Comparison of ENCODE assay signal across 27 mouse cellular contexts in genomic region chr17:27996320-27996719, GRCm38 (mm10).
DNase-seq lines count a peak whose midpoint lies in the region; ATAC-seq and TF ChIP-seq lines count a peak whose summit lies in the region.
"Had no signal": no experiment of that assay in that cellular context is flagged by ENCODE, and none has a peak within 500 bp of the region (broad histone marks: within the 10 kb centered on the region; RNA-seq: fewer than 3 reads in every experiment).

No protein-coding gene starts in this region.

- WGBS in intestine, embryonic 16.5 days = 61% methylated on average over 4 of the region's 4 CpGs
- 30% methylated on average over 4 of the region's 4 CpGs for WGBS in large intestine, adult 2 months
- 88% methylated on average over 4 of the region's 4 CpGs for WGBS in hindbrain, embryonic 11.5 days
- WGBS in hindbrain, embryonic 14.5 days = 87% methylated on average over 4 of the region's 4 CpGs

- H3K27me3 ChIP-seq in megakaryocyte, embryonic 14.5 days (replicated peaks) = no peaks in the 10 kb centered on the region
- H3K27me3 ChIP-seq in intestine, embryonic 16.5 days (replicated peaks; ENCODE audit: control insufficient read depth, insufficient read depth, low read length) = no peaks in the 10 kb centered on the region
- no peaks in the 10 kb centered on the region for H3K27me3 ChIP-seq in hindbrain, embryonic 11.5 days (ENCODE audit: control insufficient read depth, insufficient read depth, low read length)
- no peaks in the 10 kb centered on the region for H3K27me3 ChIP-seq in hindbrain, embryonic 14.5 days (ENCODE audit: control insufficient read depth, insufficient read depth, low read length)
- H3K27me3 ChIP-seq: embryonic facial prominence, embryonic 13.5 days; forebrain, embryonic 12.5 days; forebrain, embryonic 15.5 days; heart, embryonic 13.5 days; hindbrain, embryonic 13.5 days had no signal

- no peak overlapping the region for H3K27ac ChIP-seq in layer of hippocampus, adult 2 months
- H3K27ac ChIP-seq in intestine, embryonic 16.5 days (ENCODE audit: low read length) = no peak overlapping the region
- H3K27ac ChIP-seq in hindbrain, embryonic 11.5 days (ENCODE audit: low read depth, low read length) = no peak overlapping the region
- H3K27ac ChIP-seq in hindbrain, embryonic 14.5 days = no peak overlapping the region
- H3K27ac ChIP-seq: embryonic facial prominence, embryonic 10.5 days; embryonic facial prominence, embryonic 13.5 days; forebrain, embryonic 12.5 days; forebrain, embryonic 15.5 days; heart, embryonic 13.5 days; hindbrain, embryonic 13.5 days; hindbrain, postnatal 0 days had no signal

- peaks cover 80% of the 10 kb centered on the region for H3K36me3 ChIP-seq in megakaryocyte, embryonic 14.5 days (replicated peaks; ENCODE audit: low read length)
- 0 out of 2 replicates have a peak, but pooled peaks cover 3% of the 10 kb centered on the region for H3K36me3 ChIP-seq in intestine, embryonic 16.5 days (ENCODE audit: control insufficient read depth, insufficient read depth, low read length)
- H3K36me3 ChIP-seq in hindbrain, embryonic 11.5 days (ENCODE audit: control insufficient read depth, insufficient read depth, low read length) = 0 out of 2 replicates have a peak, but pooled peaks cover 4% of the 10 kb centered on the region
- peaks cover 61% of the 10 kb centered on the region for H3K36me3 ChIP-seq in hindbrain, embryonic 14.5 days (replicated peaks; ENCODE audit: control insufficient read depth, insufficient read depth)

- no peak overlapping the region for H3K4me2 ChIP-seq in intestine, embryonic 16.5 days (ENCODE audit: low read depth, low read length)
- no peak overlapping the region for H3K4me2 ChIP-seq in hindbrain, embryonic 11.5 days (replicated peaks; ENCODE audit: low read depth, low read length)
- no peak overlapping the region for H3K4me2 ChIP-seq in hindbrain, embryonic 14.5 days (replicated peaks)
- H3K4me2 ChIP-seq: embryonic facial prominence, embryonic 13.5 days; forebrain, embryonic 12.5 days; forebrain, embryonic 15.5 days; heart, embryonic 13.5 days; hindbrain, embryonic 13.5 days had no signal

- peaks cover 3% of the 10 kb centered on the region; the same call in 1 of the 2 replicates for H3K9me3 ChIP-seq in megakaryocyte, embryonic 14.5 days
- no peaks in the 10 kb centered on the region for H3K9me3 ChIP-seq in intestine, embryonic 16.5 days (ENCODE audit: control insufficient read depth, low read length)
- no peaks in the 10 kb centered on the region for H3K9me3 ChIP-seq in hindbrain, embryonic 11.5 days (ENCODE audit: control insufficient read depth, low read length)
- no peaks in the 10 kb centered on the region for H3K9me3 ChIP-seq in hindbrain, embryonic 14.5 days (ENCODE audit: control insufficient read depth, low read length)
- H3K9me3 ChIP-seq: embryonic facial prominence, embryonic 10.5 days; embryonic facial prominence, embryonic 13.5 days; forebrain, embryonic 12.5 days; forebrain, embryonic 15.5 days; heart, embryonic 13.5 days; hindbrain, embryonic 13.5 days had no signal

- peaks cover 88% of the 10 kb centered on the region for H3K4me1 ChIP-seq in megakaryocyte, embryonic 14.5 days
- 0 out of 2 replicates have a peak, but pooled peaks cover 6% of the 10 kb centered on the region for H3K4me1 ChIP-seq in intestine, embryonic 16.5 days (ENCODE audit: control insufficient read depth, insufficient read depth, low read length)
- no peaks in the 10 kb centered on the region for H3K4me1 ChIP-seq in hindbrain, embryonic 11.5 days (replicated peaks; ENCODE audit: control insufficient read depth, insufficient read depth, low read length)
- no peaks in the 10 kb centered on the region for H3K4me1 ChIP-seq in hindbrain, embryonic 14.5 days (replicated peaks; ENCODE audit: control insufficient read depth, insufficient read depth, low read length)

- no peak overlapping the region for H3K9ac ChIP-seq in intestine, embryonic 16.5 days (ENCODE audit: low read depth, low read length)
- H3K9ac ChIP-seq in hindbrain, embryonic 11.5 days (ENCODE audit: low read depth, low read length) = no peak overlapping the region
- no peak overlapping the region for H3K9ac ChIP-seq in hindbrain, embryonic 14.5 days
- H3K9ac ChIP-seq: embryonic facial prominence, embryonic 13.5 days; forebrain, embryonic 12.5 days; forebrain, embryonic 15.5 days; heart, embryonic 13.5 days; hindbrain, embryonic 13.5 days had no signal

- no peak for DNase-seq in layer of hippocampus, adult 2 months (ENCODE audit: low spot score in 2 of 2)
- no peak for DNase-seq in layer of hippocampus, postnatal 14 days (ENCODE audit: low spot score in 2 of 2)
- peak; percentile 40 for DNase-seq in large intestine, adult 2 months (ENCODE audit: low read depth, low spot score)
- no peak for DNase-seq in hindbrain, embryonic 11.5 days (ENCODE audit: low spot score)
- no peak for DNase-seq in hindbrain, embryonic 14.5 days (ENCODE audit: low spot score)
- DNase-seq: adrenal gland, adult 2 months; adrenal gland, postnatal 14 days; cerebellum, adult 11-12 months; cerebellum, adult 8-10 months; cerebellum, postnatal 10 days; cerebellum, postnatal 36 days; embryo, embryonic 11 days; gastrocnemius, postnatal 10 days; gastrocnemius, postnatal 36 days; heart, postnatal 14 days had no signal

- ATAC-seq in megakaryocyte, adult 5-6 weeks (ENCODE audit: poor library complexity, severe bottlenecking) = no peak
- ATAC-seq in intestine, embryonic 16.5 days = peak; percentile 80
- ATAC-seq in hindbrain, embryonic 11.5 days (ENCODE audit: low FRiP score) = no peak
- no peak for ATAC-seq in hindbrain, embryonic 14.5 days (ENCODE audit: low FRiP score)
- ATAC-seq: CD4-positive, CD25-positive, alpha-beta regulatory T cell, adult 4 months; forebrain, embryonic 15.5 days; hindbrain, postnatal 0 days had no signal

- peak; percentile 41 for TF ChIP-seq CTCF in layer of hippocampus, adult 2 months (conservative IDR thresholded peaks at IDR 0.05)

- H3K4me3 ChIP-seq in layer of hippocampus, adult 2 months = no peak overlapping the region
- H3K4me3 ChIP-seq in megakaryocyte, embryonic 14.5 days (replicated peaks) = peak overlapping the region; percentile 24
- no peak overlapping the region for H3K4me3 ChIP-seq in intestine, embryonic 16.5 days (ENCODE audit: low read length)
- H3K4me3 ChIP-seq in hindbrain, embryonic 11.5 days (ENCODE audit: low read depth, low read length) = no peak overlapping the region
- no peak overlapping the region for H3K4me3 ChIP-seq in hindbrain, embryonic 14.5 days (replicated peaks; ENCODE audit: low read length)
- H3K4me3 ChIP-seq: embryonic facial prominence, embryonic 10.5 days; embryonic facial prominence, embryonic 13.5 days; erythroblast, embryonic 14.5 days; forebrain, embryonic 12.5 days; forebrain, embryonic 15.5 days; heart, embryonic 13.5 days; hindbrain, embryonic 13.5 days had no signal
